Mouse (Mus musculus) megakaryocyte-erythroid progenitor cell, adult 5 weeks (primary cell): ENCODE results near the gene Etnk2. TPM values are rescaled to one million over a fixed set of nuclear protein-coding genes. Genes with fewer than 3 reads are reported as not detected.

Experiments
- polyA plus RNA-seq: library from polyadenylated mRNA; stranded (reverse); fragments of >175 nt; gene quantifications from 2 replicates; pipeline ENCODE4 v1.2.3, GENCODE M21; 2012

Etnk2 gene
- 0.11 TPM in 1 of 2 replicates, not detected in the other for polyA plus RNA-seq

DNA sequence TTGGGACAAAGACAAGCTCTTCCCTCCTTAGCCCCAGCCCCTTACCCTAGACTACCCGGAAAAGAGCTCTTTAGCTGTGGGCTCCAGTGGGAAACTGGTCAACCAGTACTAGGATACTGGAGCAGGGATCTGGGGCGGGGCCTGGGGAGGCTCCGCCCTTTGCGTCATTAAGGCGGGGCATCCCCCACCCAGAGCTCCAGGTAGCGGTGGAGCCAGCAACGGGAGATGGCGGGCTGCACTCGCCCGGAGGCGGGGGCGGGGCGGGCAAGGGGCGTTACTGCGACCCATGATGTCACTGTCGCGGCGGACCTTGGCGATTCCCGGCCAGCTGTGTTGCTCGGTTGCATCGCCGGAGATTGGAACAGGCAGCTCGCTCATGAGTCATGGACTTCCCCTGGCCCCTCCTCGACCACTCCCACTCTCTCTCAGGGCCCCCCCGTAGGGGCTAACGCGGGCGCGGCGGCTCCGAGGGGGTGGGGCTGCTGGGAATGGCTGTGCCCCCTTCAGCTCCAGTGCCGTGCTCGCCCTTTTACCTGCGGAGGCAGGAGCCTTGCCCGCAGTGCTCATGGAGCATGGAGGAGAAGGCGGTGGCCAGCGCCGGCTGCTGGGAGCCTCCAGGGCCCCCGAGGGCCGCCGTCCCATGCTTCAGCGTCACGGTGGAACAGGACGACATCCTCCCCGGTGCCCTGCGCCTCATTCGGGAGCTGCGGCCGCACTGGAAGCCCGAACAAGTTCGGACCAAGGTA lies at the start of gene Etnk2:
Gene Etnk2 (plus strand): TSS at position 297 of the 746 bp plus-strand sequence.

GRCm38 (mm10) chr1:133321267-133321925 lies 42.0 kb upstream of the Etnk2 start, which contains the start of gene Kiss1:
Kiss1 (plus strand) TSS chr1:133321875.

DNA sequence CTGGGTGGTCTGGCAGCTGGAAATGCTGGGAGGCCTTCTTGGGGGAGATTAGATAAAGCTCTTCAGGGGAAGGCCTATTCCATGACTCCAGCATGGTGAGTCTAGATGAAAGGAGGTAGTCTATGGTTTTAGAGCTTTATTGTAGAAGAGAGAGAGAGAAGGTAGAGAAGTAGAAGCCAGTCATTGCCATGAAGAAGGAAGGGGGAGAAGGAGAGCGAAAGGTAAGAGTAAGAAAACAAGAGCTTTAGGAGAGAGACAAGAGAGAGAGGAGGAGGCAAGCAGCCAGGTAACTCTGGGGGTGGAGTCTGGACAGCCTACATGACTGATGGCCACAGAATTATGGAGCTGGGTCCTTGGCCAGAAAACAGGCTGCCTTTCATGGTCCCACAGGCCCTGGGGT lies 13.2 kb upstream of the Etnk2 start, which contains the start of gene Ren1:
Gene Ren1 (plus strand): TSS at position 301 of the 400 bp plus-strand sequence.

GRCm38 (mm10) chr1:133423543-133424480 lies 60.4 kb downstream of the Etnk2 start, which contains the start of gene Sox13:
Sox13 (minus strand) TSS chr1:133424377.

Other genes with a start within 250 kb of the Etnk2 start
- 25.8 and 28.0 TPM in 2 replicates for gene Ppp1r15b, start 232.4 kb upstream of the Etnk2 start, polyA plus RNA-seq
- 5.2 and 11.5 TPM in 2 replicates for gene Plekha6, start 199.4 kb upstream of the Etnk2 start, polyA plus RNA-seq
- gene Golt1a, start 53.8 kb upstream of the Etnk2 start, polyA plus RNA-seq: not detected in 2 replicates
- not detected in 2 replicates for gene Kiss1, start 41.7 kb upstream of the Etnk2 start, polyA plus RNA-seq
- not detected in 2 replicates for gene Ren1, start 13.1 kb upstream of the Etnk2 start, polyA plus RNA-seq
- gene Sox13, start 60.8 kb downstream of the Etnk2 start, polyA plus RNA-seq: 10.8 and 15.6 TPM in 2 replicates
- gene Snrpe, start 246.7 kb downstream of the Etnk2 start, polyA plus RNA-seq: 22.4 and 42.2 TPM in 2 replicates